Mouse (Mus musculus) C2C12 (cell line): ENCODE data around the gene Olfr360. TPM values are rescaled to one million over a fixed set of nuclear protein-coding genes. Genes with fewer than 3 reads are reported as not detected.
"Not testable (repeated sequence)": the region's sequence is repeated elsewhere in the genome, so short reads cannot be mapped to it uniquely, and the experiment has no call there.

Source experiments
- H3K27me3 ChIP-seq: one replicate; pipeline ENCODE4 v1.6.1; 2011; ENCODE audit not compliant: control insufficient read depth, insufficient read depth, insufficient read length
- H3K36me3 ChIP-seq: one replicate; pipeline ENCODE4 v1.6.1; 2011; ENCODE audit not compliant: control insufficient read depth, insufficient read depth
- H3K4me3 ChIP-seq: one replicate; pipeline ENCODE4 v1.5.1; 2011; ENCODE audit warnings: mild to moderate bottlenecking, control low read depth; ENCODE audit not compliant: poor library complexity, insufficient read depth, severe bottlenecking
- H3K79me2 ChIP-seq: one replicate; pipeline ENCODE4 v1.6.1; 2011; ENCODE audit not compliant: control insufficient read depth, insufficient read depth
- H3K79me3 ChIP-seq: one replicate; pipeline ENCODE4 v1.6.1; 2011; ENCODE audit warnings: low read depth, control low read depth
- H3ac ChIP-seq: one replicate; pipeline ENCODE3; 2011; ENCODE audit warnings: low read depth; ENCODE audit not compliant: control insufficient read depth, insufficient read length
- CEBPB ChIP-seq: IDR thresholded peaks from one replicate; pipeline ENCODE4 v1.6.1; 2011; ENCODE audit warnings: low read depth, mild to moderate bottlenecking, control low read depth, moderate library complexity
- CTCF ChIP-seq: IDR thresholded peaks from one replicate; pipeline ENCODE4 v1.5.1; 2011; ENCODE audit not compliant: control insufficient read depth, insufficient read depth, insufficient read length
- FOSL1 ChIP-seq: IDR thresholded peaks from one replicate; pipeline ENCODE4 v1.8.0; 2011; ENCODE audit warnings: mild to moderate bottlenecking, low read length; ENCODE audit not compliant: poor library complexity, insufficient read depth, severe bottlenecking
- MAX ChIP-seq: IDR thresholded peaks from one replicate; pipeline ENCODE4 v1.6.1; 2011; ENCODE audit warnings: mild to moderate bottlenecking, control low read depth
- MYOD1 ChIP-seq: IDR thresholded peaks from one replicate; pipeline ENCODE4 v1.6.1; 2011; ENCODE audit warnings: low read depth; ENCODE audit not compliant: control insufficient read depth, insufficient read length
- MYOG ChIP-seq: IDR thresholded peaks from one replicate; pipeline ENCODE4 v1.6.1; 2011; ENCODE audit not compliant: control insufficient read depth, insufficient read length; ENCODE audit errors: extremely low read depth
- USF1 ChIP-seq: IDR thresholded peaks from one replicate; pipeline ENCODE4 v1.6.1; 2011; ENCODE audit warnings: low read depth, mild to moderate bottlenecking, control low read depth, moderate library complexity
- long read RNA-seq, 2 experiments: library from polyadenylated mRNA; unstranded; transcript quantifications; one replicate each; pipeline ENCODE4 v2.0.0; 2019 to 2020
- polyA plus RNA-seq: library from polyadenylated mRNA; unstranded; fragments of >200 nt; fragmentation: generic; extraction: Trizol; gene quantifications from one replicate; pipeline ENCODE4 v1.2.1, GENCODE M21; 2012; ENCODE audit warnings: missing spikeins

Gene Olfr360
- not detected for polyA plus RNA-seq
- long read RNA-seq, experiment 1, result 0 reads
- long read RNA-seq, experiment 2, result 0 reads

DNA sequence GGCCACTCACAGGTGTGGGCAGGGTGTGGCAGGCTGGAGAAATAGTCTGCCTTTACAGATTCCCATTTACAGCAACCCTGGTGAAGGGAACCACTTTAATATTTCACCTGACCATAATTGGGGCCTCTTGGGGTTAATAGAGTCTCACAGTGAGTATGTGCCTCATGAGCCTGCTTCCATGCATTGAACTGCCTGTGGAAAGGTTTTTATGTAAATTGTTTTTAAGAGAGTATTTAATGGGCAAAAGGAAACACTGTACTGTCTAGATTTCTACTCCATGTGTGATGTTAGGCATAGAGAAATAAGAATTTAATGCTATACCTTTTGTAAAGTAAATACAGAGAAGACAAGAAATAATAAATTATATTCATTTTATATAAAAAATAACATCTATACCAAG lies at the start of gene Olfr360:
Olfr360 (plus strand) TSS at position 301 of the 400 bp plus-strand sequence.
- H3K4me3 ChIP-seq, result no peak within 1 kb of the TSS
- no peak for TF ChIP-seq USF1
- TF ChIP-seq MAX, result no peak
- no peak for TF ChIP-seq MYOG
- TF ChIP-seq MYOD1, result no peak
- no peak for TF ChIP-seq FOSL1
- no peak for TF ChIP-seq CTCF
- TF ChIP-seq CEBPB, result no peak

DNA sequence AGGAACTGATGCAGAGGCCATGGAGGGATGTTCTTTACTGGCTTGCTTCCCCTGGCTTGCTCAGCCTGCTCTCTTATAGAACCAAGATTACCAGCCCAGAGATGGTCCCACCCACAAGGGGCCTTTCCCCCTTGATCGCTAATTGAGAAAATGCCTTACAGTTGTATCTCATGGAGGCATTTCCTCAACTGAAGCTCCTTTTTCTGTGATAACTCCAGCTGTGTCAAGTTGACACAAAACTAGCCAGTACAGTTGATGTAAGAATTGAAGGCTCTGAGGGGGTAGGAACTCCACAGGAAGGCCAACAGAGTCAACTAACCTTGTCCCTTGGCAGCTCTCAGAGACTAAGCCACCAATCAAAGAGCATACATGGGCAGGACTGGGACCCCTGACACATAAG lies 23.6 kb downstream of the Olfr360 start, which contains the start of gene Olfr361:
Olfr361 (minus strand) TSS at position 101 of the 400 bp plus-strand sequence.
- not testable (repeated sequence) for H3K27me3 ChIP-seq, H3K79me2 ChIP-seq, H3K36me3 ChIP-seq, H3ac ChIP-seq, H3K4me3 ChIP-seq, H3K79me3 ChIP-seq

More for the DNA sequence above, at the start of gene Olfr360:
- Histone ChIP-seq H3K79me2 (no peaks in the 10 kb centered on the region), H3K36me3 (no peaks in the 10 kb centered on the region), H3K27me3 (no peaks in the 10 kb centered on the region), H3ac (no peak within 1 kb of the TSS), H3K79me3 (no peaks in the 10 kb centered on the region)

DNA sequence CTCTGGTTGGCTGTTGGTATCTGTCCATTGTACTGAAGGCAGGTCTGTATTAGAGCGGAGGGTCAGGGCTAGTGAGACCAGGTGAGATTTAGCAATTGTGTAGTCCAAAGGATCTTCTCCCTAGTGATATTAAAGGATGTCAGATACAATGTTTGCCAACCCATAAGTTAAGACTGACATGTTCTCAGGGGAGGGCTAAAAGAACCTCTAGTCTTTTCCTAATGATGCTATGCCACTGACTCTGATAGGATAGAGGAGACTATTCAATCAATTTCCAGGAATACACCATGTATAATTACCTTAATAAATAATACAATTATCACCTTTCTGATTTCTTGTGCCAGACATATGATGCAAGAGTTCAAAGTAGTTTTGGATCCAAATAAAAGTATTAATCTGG lies 52.3 kb downstream of the Olfr360 start, which contains the start of gene Olfr362:
Olfr362 (minus strand) TSS at position 101 of the 400 bp plus-strand sequence.
- H3K79me2 ChIP-seq, result no peaks in the 10 kb centered on the region
- TF ChIP-seq CEBPB (no peak), CTCF (no peak), MAX (no peak), MYOG (no peak), USF1 (no peak), FOSL1 (no peak), MYOD1 (no peak)
- no peaks in the 10 kb centered on the region for H3K79me3 ChIP-seq
- no peaks in the 10 kb centered on the region for H3K36me3 ChIP-seq
- H3K4me3 ChIP-seq, result no peak within 1 kb of the TSS
- H3ac ChIP-seq, result no peak within 1 kb of the TSS
- H3K27me3 ChIP-seq, result no peaks in the 10 kb centered on the region

Other genes with a start within 250 kb of the Olfr360 start
- gene Olfr3, start 248.7 kb upstream of the Olfr360 start, polyA plus RNA-seq, result not detected
- not detected for gene Olfr350, start 219.4 kb upstream of the Olfr360 start, polyA plus RNA-seq
- gene Olfr351, start 203.1 kb upstream of the Olfr360 start, polyA plus RNA-seq, result not detected
- not detected for gene Olfr352, start 197.3 kb upstream of the Olfr360 start, polyA plus RNA-seq
- not detected for gene Olfr353, start 172.8 kb upstream of the Olfr360 start, polyA plus RNA-seq
- not detected for gene Olfr354, start 160.1 kb upstream of the Olfr360 start, polyA plus RNA-seq
- not detected for gene Olfr355, start 136.8 kb upstream of the Olfr360 start, polyA plus RNA-seq
- gene Olfr356, start 128.6 kb upstream of the Olfr360 start, polyA plus RNA-seq, result not detected
- not detected for gene Olfr357, start 71.9 kb upstream of the Olfr360 start, polyA plus RNA-seq
- gene Olfr358, start 56.4 kb upstream of the Olfr360 start, polyA plus RNA-seq, result not detected
- gene Olfr361, start 23.5 kb downstream of the Olfr360 start, polyA plus RNA-seq, result not detected
- not detected for gene Olfr362, start 52.2 kb downstream of the Olfr360 start, polyA plus RNA-seq
- gene Olfr364-ps1, start 73.6 kb downstream of the Olfr360 start, polyA plus RNA-seq, result not detected
- gene Olfr365, start 122.5 kb downstream of the Olfr360 start, polyA plus RNA-seq, result not detected
- gene Olfr366, start 145.8 kb downstream of the Olfr360 start, polyA plus RNA-seq, result not detected